Mouse (Mus musculus) neural tube, embryonic 13.5 days (tissue): ENCODE data around the gene Nrtn. TPM values are rescaled to one million over a fixed set of nuclear protein-coding genes. Genes with fewer than 3 reads are reported as not detected.

Experiments used
- ATAC-seq: fragments of 200-750 bp; cut with Nextera tagmentation; 2 replicates; pipeline ENCODE4 v1.8.0; 2017; ENCODE audit warnings: low read depth, mild to moderate bottlenecking, moderate TSS enrichment, moderate library complexity
- H3K27ac ChIP-seq: fragments of 300-500 bp; sonication (generic); replicated peaks from 2 replicates; pipeline ENCODE4 v1.5.1; 2015; ENCODE audit warnings: moderate library complexity, mild to moderate bottlenecking, inconsistent platforms
- H3K27me3 ChIP-seq: fragments of 300-500 bp; sonication (generic); 2 replicates; pipeline ENCODE4 v1.6.1; 2015; ENCODE audit warnings: mild to moderate bottlenecking, inconsistent platforms
- H3K36me3 ChIP-seq: fragments of 300-500 bp; sonication (generic); 2 replicates; pipeline ENCODE4 v1.6.1; 2015; ENCODE audit warnings: mild to moderate bottlenecking, inconsistent platforms
- H3K4me1 ChIP-seq: fragments of 300-500 bp; sonication (generic); replicated peaks from 2 replicates; pipeline ENCODE4 v1.6.1; 2015; ENCODE audit warnings: inconsistent platforms
- H3K4me2 ChIP-seq: fragments of 300-500 bp; sonication (generic); 2 replicates; pipeline ENCODE4 v1.6.1; 2015; ENCODE audit warnings: inconsistent platforms, mild to moderate bottlenecking, moderate library complexity
- H3K4me3 ChIP-seq: fragments of 300-500 bp; sonication (generic); 2 replicates; pipeline ENCODE4 v1.5.1; 2015; ENCODE audit warnings: mild to moderate bottlenecking, inconsistent platforms
- H3K9ac ChIP-seq: fragments of 300-500 bp; sonication (generic); 2 replicates; pipeline ENCODE4 v1.6.1; 2015; ENCODE audit warnings: moderate library complexity, mild to moderate bottlenecking, inconsistent platforms
- H3K9me3 ChIP-seq: fragments of 300-500 bp; sonication (generic); 2 replicates; pipeline ENCODE4 v1.6.1; 2016; ENCODE audit warnings: inconsistent platforms
- WGBS: fragments of 180-500 bp; shearing (Covaris S2); methylation state at CpG from one replicate; pipeline ENCODE4 v1.1.7; 2015; 5-methylcytosine and 5-hydroxymethylcytosine counted together
- polyA plus RNA-seq: library from polyadenylated mRNA; unstranded; fragments of >200 nt; fragmentation: Nextera tagmentation; extraction: Ambion mirVana; gene quantifications from 2 replicates; pipeline ENCODE4 v1.2.1, GENCODE M21; 2015

Gene Nrtn
- polyA plus RNA-seq, 1 experiment from 2014 or later = 1.1 TPM

DNA sequence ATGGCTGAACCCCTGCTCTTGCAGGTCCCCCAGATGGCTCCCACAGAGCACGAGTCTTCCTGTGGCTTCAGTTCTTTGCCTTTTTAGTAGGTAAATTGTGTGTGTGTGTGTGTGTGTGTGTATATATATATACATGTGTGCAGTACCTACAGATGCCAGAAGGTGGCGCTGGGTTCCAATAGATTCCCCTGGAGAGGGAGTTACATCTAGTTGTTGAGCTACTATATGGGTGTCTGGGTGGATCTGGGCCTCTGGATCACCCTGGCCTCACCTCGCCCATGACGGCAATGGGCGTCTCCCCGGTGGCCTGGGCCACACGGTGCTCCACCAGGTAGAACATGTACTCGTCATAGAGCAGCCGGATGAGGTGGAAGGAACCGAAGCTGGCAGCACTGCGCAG is 20.2 kb upstream of the Nrtn start:
- 89% methylated on average over 11 of the region's 11 CpGs for WGBS
- Histone ChIP-seq H3K4me3 (no peak overlapping the region), H3K9me3 (0 out of 2 replicates have a peak, but pooled peaks cover 5% of the 10 kb centered on the region), H3K27ac (no peak overlapping the region), H3K9ac (no peak overlapping the region), H3K27me3 (no peaks in the 10 kb centered on the region), H3K36me3 (peaks cover 7% of the 10 kb centered on the region), H3K4me1 (no peaks in the 10 kb centered on the region), H3K4me2 (no peak overlapping the region)
- no peak for ATAC-seq

DNA sequence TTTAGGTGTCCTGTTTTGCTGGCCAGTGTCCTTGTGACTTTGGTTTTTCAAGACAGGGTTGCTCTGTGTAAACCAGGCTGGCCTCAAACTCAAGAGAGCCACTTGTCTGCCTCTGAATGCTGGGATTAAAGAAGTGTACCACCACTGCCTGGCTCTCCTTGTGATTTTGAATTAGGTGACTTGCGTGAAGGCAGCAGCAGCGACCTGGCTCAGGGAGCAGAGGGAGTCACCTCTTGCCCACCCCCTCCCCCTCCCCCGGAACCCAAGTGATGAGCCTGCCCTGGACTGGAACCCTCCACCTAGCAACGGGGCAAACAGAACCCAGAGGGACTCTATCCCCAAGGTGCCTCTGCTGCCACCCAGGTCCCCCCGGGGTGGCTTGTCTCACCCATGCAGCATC is 12.6 kb upstream of the Nrtn start, which contains the start of gene Prr22:
Gene Prr22, plus strand, starts transcription at position 301 of the 400 bp plus-strand sequence.
- Histone ChIP-seq H3K27me3 (no peaks in the 10 kb centered on the region), H3K9me3 (no peaks in the 10 kb centered on the region), H3K4me1 (peaks cover 7% of the 10 kb centered on the region), H3K27ac (no peak within 1 kb of the TSS), H3K36me3 (peaks cover 51% of the 10 kb centered on the region), H3K9ac (no peak within 1 kb of the TSS), H3K4me2 (no peak within 1 kb of the TSS), H3K4me3 (no peak within 1 kb of the TSS)
- ATAC-seq = no peak
- 87% methylated on average over 5 of the region's 5 CpGs for WGBS

DNA sequence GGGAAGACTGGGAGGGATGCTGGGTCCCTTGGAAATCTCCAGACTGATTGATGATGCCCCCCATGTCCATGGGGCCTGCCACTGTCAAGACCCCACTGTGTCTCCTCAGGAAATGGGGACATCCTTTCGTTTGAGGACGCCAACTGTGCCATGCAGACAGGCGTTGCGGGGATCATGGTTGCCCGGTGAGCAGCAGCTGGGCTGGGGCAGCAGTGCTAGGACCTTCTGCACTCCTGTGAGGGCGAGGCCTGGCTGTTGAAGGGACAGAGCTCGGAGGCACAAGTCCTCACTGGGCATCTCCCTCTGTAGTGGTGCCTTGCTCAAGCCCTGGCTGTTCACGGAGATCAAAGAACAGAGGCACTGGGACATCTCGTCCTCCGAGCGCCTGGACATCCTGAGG is 11.6 kb upstream of the Nrtn start:
- H3K9me3 ChIP-seq = no peaks in the 10 kb centered on the region
- peaks cover 7% of the 10 kb centered on the region for H3K4me1 ChIP-seq
- H3K36me3 ChIP-seq = peaks cover 51% of the 10 kb centered on the region
- no peaks in the 10 kb centered on the region for H3K27me3 ChIP-seq
- no peak overlapping the region for H3K4me3 ChIP-seq
- H3K9ac ChIP-seq = no peak overlapping the region
- no peak overlapping the region for H3K4me2 ChIP-seq
- WGBS = 92% methylated on average over 11 of the region's 11 CpGs
- no peak for ATAC-seq
- no peak overlapping the region for H3K27ac ChIP-seq

DNA sequence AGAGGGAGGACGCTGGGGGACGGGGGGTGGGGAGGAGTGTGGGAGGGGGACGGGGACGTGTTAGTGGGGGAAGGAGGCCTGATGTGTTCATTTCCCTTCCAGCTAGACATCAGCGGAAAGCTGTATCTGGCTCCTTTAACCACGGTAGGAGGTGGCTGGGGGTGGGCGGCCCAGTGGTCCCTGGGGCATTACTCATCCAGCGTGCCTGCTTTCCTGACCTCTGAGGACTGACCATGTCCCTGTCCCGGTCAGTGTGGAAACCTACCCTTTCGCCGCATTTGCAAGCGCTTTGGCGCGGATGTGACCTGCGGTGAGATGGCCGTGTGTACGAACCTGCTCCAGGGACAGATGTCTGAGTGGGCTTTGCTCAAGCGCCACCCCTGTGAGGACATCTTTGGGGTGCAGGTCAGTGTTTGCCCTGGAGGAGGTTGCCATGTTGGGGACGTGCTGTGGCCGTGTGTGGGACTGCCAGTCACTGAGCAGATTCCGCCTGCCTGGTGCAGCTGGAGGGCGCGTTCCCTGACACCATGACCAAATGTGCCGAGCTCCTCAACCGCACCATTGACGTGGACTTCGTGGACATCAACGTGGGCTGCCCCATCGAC is 10.3 kb upstream of the Nrtn start:
- Histone ChIP-seq H3K27me3 (no peaks in the 10 kb centered on the region), H3K27ac (no peak overlapping the region), H3K4me1 (peaks cover 14% of the 10 kb centered on the region), H3K9me3 (no peaks in the 10 kb centered on the region), H3K9ac (no peak overlapping the region), H3K4me3 (no peak overlapping the region), H3K4me2 (no peak overlapping the region), H3K36me3 (peaks cover 51% of the 10 kb centered on the region)
- ATAC-seq = no peak
- WGBS = 96% methylated on average over 29 of the region's 29 CpGs

DNA sequence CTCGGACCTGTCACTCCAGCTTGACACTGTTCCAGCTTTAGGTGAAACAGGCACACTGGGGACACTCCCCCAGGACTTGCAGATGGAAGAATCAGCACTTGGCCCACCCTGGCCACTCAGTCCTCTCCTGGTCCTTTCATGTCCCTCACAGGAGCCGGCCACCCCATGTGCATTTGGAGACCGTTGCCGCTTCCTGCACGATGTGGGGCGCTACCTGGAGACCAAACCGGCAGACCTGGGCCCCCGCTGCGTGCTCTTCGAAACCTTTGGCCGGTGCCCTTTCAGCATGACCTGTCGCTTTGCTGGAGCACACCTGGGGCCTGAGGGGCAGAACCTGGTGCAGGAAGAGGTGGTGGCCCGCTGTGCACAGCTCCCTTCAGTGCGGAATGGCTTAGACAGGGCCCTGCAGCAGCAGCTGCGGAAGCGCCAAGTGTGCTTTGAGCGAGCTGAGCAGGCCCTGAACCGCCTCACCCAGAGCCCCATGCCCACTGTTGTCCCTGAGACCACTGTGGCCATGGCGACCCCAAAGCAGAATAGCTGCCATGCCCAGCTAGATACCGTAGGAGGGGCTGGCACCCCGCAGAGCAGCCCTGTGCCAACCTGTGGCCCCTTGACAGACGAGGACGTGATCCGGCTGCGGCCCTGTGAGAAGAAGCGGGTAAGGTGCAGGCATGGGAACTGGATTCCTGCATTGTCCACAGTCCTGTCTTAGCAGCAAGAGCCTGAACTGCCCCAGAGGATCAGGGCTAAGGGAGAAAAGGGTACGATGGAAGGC is 9.5 kb upstream of the Nrtn start:
- WGBS = 95% methylated on average over 27 of the region's 27 CpGs
- Histone ChIP-seq H3K4me2 (no peak overlapping the region), H3K36me3 (peaks cover 51% of the 10 kb centered on the region), H3K4me3 (no peak overlapping the region), H3K9me3 (no peaks in the 10 kb centered on the region), H3K4me1 (peaks cover 20% of the 10 kb centered on the region), H3K9ac (no peak overlapping the region), H3K27me3 (no peaks in the 10 kb centered on the region), H3K27ac (no peak overlapping the region)
- ATAC-seq = no peak

DNA sequence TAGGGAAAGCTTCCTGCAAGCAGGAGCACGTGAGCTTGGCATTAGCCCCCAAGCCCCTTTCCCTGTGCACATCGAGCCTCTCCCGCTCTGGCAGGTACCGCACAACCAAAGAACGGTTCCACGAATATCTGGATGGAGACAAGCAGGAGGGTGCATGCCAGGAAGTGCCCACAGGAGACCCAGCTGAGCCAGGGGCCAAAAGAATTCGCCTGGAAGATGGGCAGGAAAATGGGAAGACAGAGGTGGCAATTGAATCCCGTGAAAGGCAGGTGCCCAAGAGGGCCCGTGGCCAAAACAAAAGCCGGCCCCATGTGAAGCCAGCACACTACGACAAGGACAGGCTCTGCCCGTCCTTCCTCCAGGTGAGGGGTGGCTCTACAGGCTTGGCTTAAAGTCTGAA is 8.1 kb upstream of the Nrtn start:
- peak; percentile 3; the same call in 1 of the 2 replicates for ATAC-seq

DNA sequence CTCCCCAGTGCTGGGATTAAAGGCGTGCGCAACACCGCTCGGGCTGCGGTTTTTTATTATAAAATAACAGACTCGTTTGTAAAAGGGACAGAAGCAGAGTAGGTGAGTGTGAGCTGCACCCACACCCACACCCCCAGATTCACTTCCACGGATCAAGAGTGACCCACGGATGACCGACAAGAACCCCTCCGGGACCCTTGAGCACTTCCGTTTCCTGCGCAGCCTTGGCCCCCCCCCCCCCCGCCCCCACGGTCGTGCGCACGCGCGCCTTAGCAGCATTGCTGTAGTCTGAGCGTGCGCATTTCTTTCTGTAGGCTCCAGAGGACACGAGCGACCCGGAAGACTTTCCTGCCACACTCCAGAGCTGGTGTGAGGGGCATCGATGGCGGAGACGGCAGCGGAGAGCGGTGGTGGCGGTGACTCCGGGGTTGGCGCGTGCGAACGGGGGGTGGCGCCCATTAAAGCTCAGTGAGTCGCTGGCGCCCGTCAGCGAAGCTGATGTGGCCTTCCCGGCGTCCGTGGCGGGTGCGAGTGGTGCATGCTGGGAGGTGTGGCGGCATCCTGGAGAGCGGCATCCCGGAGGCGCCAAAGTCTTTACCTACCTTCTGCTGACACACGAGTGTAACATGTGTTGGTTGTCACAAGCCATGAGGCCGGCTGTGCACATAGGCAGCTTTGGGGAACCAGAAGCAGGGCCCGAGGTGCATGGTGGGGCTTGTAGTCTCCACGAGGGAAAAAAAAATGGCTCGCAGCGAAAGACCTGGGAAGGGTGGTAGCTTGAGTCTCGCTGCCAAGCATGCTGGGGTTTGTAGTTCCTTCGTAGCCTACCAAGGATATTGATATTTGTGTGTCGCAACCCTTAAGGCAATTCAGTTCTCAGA is 7.4 kb upstream of the Nrtn start, which contains the start of gene Dus3l:
Gene Dus3l, plus strand, starts transcription at position 284 of the 881 bp plus-strand sequence.
- Histone ChIP-seq H3K9me3 (no peaks in the 10 kb centered on the region), H3K27ac (peak within 1 kb of the TSS; percentile 96), H3K4me1 (peaks cover 25% of the 10 kb centered on the region), H3K36me3 (peaks cover 34% of the 10 kb centered on the region), H3K9ac (peak within 1 kb of the TSS; percentile 87), H3K27me3 (peaks cover 14% of the 10 kb centered on the region; the same call in 1 of the 2 replicates), H3K4me3 (peak within 1 kb of the TSS; percentile 58), H3K4me2 (peak within 1 kb of the TSS; percentile 80)
- 2% methylated on average over 57 of the region's 58 CpGs for WGBS
- peak; percentile 82 for ATAC-seq

More for the DNA sequence above, 8.1 kb upstream of the Nrtn start:
- Histone ChIP-seq H3K27me3 (peaks cover 9% of the 10 kb centered on the region; the same call in 1 of the 2 replicates), H3K4me3 (peak overlapping the region; percentile 58), H3K4me2 (peak overlapping the region; percentile 80), H3K9me3 (no peaks in the 10 kb centered on the region), H3K9ac (peak overlapping the region; percentile 87), H3K36me3 (peaks cover 41% of the 10 kb centered on the region), H3K27ac (peak overlapping the region; percentile 96), H3K4me1 (peaks cover 25% of the 10 kb centered on the region)
- WGBS = 56% methylated on average over 12 of the region's 12 CpGs

DNA sequence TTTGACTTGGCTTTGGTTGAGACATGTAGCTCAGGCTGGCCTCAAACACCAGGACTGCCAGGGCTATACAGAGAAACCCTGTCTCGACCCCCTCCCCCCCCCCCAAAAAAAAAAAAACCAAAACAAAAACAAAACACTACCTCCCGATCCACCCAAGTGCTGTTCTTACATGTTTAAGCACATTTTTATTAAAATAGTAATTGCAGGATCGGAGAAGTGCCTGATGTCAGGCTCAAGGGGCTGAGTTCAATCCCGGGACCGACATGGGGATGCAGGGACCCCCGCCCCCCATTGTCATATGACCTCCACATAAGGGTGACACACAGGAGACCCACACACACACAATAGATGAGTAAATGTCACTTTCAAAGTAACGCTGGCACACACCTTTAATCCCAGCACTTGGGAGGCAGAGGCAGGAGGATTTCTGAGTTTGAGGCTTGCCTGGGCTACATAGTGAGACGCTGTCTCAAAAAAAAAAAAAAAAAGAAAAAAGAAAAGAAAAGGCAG is 6.5 kb upstream of the Nrtn start:
- Histone ChIP-seq H3K4me3 (peak overlapping the region; percentile 58), H3K4me2 (peak overlapping the region; percentile 80), H3K9me3 (no peaks in the 10 kb centered on the region), H3K27ac (peak overlapping the region; percentile 96), H3K9ac (no peak overlapping the region), H3K36me3 (peaks cover 25% of the 10 kb centered on the region), H3K27me3 (peaks cover 22% of the 10 kb centered on the region), H3K4me1 (peaks cover 25% of the 10 kb centered on the region)
- ATAC-seq = no peak
- 79% methylated on average over 8 of the region's 8 CpGs for WGBS

DNA sequence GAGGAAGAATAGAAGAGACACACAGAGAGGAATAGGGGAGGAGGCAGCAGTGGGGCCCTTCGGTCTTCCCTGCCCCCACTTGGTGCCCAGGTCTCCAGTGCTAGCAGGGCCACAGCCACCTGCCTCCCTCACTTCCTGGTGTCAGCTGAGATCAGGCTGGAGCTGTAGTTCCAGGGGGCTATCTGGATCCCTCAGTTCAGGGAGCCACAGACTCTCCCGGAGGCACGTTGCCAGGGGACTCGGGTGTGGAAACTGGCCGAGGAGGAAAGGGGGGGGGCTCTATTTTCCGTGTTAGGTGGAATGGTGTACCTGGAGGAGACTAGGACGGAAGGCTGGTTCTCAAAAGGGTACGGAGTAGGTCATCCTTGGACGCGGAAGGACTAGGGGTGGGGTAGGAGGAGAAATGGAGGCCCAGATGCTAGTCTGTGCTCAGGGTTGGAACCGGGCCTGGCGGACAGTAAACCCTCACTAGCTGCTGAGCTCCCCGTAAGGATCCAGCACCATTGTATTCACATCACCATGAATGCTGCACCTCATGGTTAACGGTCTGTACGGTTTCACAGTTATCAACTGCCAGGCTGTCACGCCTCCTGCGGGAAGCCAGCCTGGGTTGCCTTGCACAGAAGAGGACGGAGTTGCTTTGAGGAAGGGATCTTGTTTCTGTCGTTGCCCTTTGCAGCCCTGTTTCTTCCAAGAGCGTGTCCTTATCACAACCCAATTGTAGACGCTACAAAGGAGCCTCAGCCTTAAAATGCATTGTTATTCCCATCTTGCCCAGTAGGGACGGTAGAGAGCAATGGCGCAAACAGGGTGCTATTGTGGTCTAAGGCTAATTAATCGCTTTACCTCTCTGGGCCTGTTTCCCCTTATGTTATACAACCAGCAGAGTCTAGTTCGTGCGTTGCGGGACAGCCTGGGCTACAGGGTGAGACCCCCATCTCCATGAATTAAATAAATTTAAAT is 5.7 kb upstream of the Nrtn start:
- H3K27me3 ChIP-seq = peaks cover 25% of the 10 kb centered on the region
- peak overlapping the region; percentile 47; the same call in 1 of the 2 replicates for H3K4me3 ChIP-seq
- peaks cover 25% of the 10 kb centered on the region for H3K4me1 ChIP-seq
- H3K9me3 ChIP-seq = no peaks in the 10 kb centered on the region
- 52% methylated on average over 27 of the region's 27 CpGs for WGBS
- H3K4me2 ChIP-seq = peak overlapping the region; percentile 73
- peaks cover 17% of the 10 kb centered on the region for H3K36me3 ChIP-seq
- no peak for ATAC-seq
- H3K9ac ChIP-seq = peak overlapping the region; percentile 78
- H3K27ac ChIP-seq = peak overlapping the region; percentile 95

DNA sequence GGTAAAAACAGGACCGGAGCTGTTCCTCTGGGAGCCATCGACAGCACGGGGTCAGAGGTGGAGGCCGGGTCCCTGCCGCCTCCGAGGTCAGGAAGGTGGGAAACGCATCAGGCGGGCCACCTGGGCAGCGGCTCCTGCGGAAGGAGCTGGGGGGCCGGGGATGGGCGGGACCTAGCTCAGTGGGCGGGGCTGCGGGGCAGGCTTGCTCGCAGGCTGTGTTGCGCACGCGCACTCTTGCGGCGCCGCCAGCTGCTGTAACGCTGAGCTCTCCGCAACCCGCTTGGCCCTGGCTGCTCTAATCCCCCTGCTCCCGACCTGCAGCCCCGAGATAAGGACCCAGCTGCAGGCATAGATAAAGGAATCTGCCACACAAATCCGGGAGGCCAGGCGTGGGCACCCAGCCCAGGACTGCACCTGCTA is 4.7 kb upstream of the Nrtn start:
- Histone ChIP-seq H3K4me3 (peak overlapping the region; percentile 47), H3K4me1 (peaks cover 31% of the 10 kb centered on the region), H3K4me2 (peak overlapping the region; percentile 73), H3K27ac (peak overlapping the region; percentile 95), H3K9me3 (no peaks in the 10 kb centered on the region), H3K9ac (peak overlapping the region; percentile 78), H3K36me3 (peaks cover 7% of the 10 kb centered on the region), H3K27me3 (peaks cover 36% of the 10 kb centered on the region)
- ATAC-seq = peak; percentile 32
- under 1% methylated on average over 28 of the region's 28 CpGs for WGBS

DNA sequence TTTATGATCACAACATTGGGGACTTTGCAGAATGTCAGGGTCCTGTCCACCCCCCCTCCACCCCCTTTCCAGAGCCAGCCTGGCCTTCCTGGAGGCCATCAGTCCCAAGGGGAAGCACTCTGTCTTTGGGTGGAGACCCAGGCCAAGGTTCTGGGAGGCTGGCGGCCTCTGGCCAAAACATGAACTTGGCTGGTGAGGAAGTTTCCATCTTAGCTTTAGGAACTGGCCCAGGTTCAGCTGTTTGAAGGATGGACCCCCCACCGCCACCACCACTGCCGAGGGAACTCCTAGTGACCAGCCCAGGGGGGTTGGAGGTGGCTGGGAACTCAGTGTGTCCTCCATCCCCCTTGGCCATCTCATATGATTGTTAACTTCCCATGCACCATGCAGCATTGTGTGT is 3.7 kb upstream of the Nrtn start:
- no peak overlapping the region for H3K27ac ChIP-seq
- no peaks in the 10 kb centered on the region for H3K9me3 ChIP-seq
- no peaks in the 10 kb centered on the region for H3K36me3 ChIP-seq
- peaks cover 45% of the 10 kb centered on the region for H3K27me3 ChIP-seq
- 65% methylated on average over 3 of the region's 3 CpGs for WGBS
- no peak for ATAC-seq
- no peak overlapping the region for H3K9ac ChIP-seq
- H3K4me3 ChIP-seq = no peak overlapping the region; the same call in 1 of the 2 replicates
- peaks cover 36% of the 10 kb centered on the region for H3K4me1 ChIP-seq
- H3K4me2 ChIP-seq = peak overlapping the region; percentile 73; the same call in 1 of the 2 replicates
